Mouse (Mus musculus) hindbrain, embryonic 16.5 days (tissue): ENCODE data around the gene Gm10382. TPM values are rescaled to one million over a fixed set of nuclear protein-coding genes. Genes with fewer than 3 reads are reported as not detected.
"Not testable (repeated sequence)": the region's sequence is repeated elsewhere in the genome, so short reads cannot be mapped to it uniquely, and the experiment has no call there.

Experiments used
- ATAC-seq: fragments of 200-750 bp; cut with Nextera tagmentation; 2 replicates; pipeline ENCODE4 v1.8.0; 2017; ENCODE audit warnings: moderate TSS enrichment, moderate library complexity
- H3K27ac ChIP-seq: fragments of 300-500 bp; sonication (generic); 2 replicates; pipeline ENCODE4 v1.5.1; 2014; ENCODE audit warnings: low read depth, mild to moderate bottlenecking, control low read depth, low read length, moderate library complexity
- H3K27me3 ChIP-seq: fragments of 300-500 bp; sonication (generic); replicated peaks from 2 replicates; pipeline ENCODE4 v1.6.1; 2014; ENCODE audit warnings: low read length; ENCODE audit not compliant: control insufficient read depth, insufficient read depth
- H3K36me3 ChIP-seq: fragments of 300-500 bp; sonication (generic); 2 replicates; pipeline ENCODE4 v1.6.1; 2014; ENCODE audit warnings: mild to moderate bottlenecking, low read length, moderate library complexity, mixed read lengths; ENCODE audit not compliant: control insufficient read depth, insufficient read depth
- H3K4me1 ChIP-seq: fragments of 300-500 bp; sonication (generic); 2 replicates; pipeline ENCODE4 v1.6.1; 2014; ENCODE audit warnings: low read depth, low read length; ENCODE audit not compliant: control insufficient read depth, insufficient read depth
- H3K4me2 ChIP-seq: fragments of 300-500 bp; sonication (generic); 2 replicates; pipeline ENCODE4 v1.6.1; 2014; ENCODE audit warnings: mild to moderate bottlenecking, low read length, control low read depth, moderate library complexity
- H3K4me3 ChIP-seq: fragments of 300-500 bp; sonication (generic); 2 replicates; pipeline ENCODE4 v1.5.1; 2014; ENCODE audit warnings: mild to moderate bottlenecking, low read length, control low read depth, moderate library complexity
- H3K9ac ChIP-seq: fragments of 300-500 bp; sonication (generic); 2 replicates; pipeline ENCODE4 v1.6.1; 2014; ENCODE audit warnings: low read depth, mild to moderate bottlenecking, control low read depth, low read length, moderate library complexity
- H3K9me3 ChIP-seq: fragments of 300-500 bp; sonication (generic); 2 replicates; pipeline ENCODE4 v1.6.1; 2014; ENCODE audit warnings: mild to moderate bottlenecking, low read length, moderate library complexity; ENCODE audit not compliant: control insufficient read depth
- WGBS: fragments of 180-500 bp; shearing (Covaris S2); extraction: QIAGEN DNeasy Blood & Tissue Kit; methylation state at CpG from one replicate; pipeline ENCODE4 v1.1.7; 2014; 5-methylcytosine and 5-hydroxymethylcytosine counted together
- polyA plus RNA-seq: library from polyadenylated mRNA; unstranded; fragments of >200 nt; fragmentation: Nextera tagmentation; extraction: Ambion mirVana; gene quantifications from 2 replicates; pipeline ENCODE4 v1.2.1, GENCODE M21; 2015

Gene Gm10382
- polyA plus RNA-seq, 1 experiment from 2014 or later: 0.45 TPM

DNA sequence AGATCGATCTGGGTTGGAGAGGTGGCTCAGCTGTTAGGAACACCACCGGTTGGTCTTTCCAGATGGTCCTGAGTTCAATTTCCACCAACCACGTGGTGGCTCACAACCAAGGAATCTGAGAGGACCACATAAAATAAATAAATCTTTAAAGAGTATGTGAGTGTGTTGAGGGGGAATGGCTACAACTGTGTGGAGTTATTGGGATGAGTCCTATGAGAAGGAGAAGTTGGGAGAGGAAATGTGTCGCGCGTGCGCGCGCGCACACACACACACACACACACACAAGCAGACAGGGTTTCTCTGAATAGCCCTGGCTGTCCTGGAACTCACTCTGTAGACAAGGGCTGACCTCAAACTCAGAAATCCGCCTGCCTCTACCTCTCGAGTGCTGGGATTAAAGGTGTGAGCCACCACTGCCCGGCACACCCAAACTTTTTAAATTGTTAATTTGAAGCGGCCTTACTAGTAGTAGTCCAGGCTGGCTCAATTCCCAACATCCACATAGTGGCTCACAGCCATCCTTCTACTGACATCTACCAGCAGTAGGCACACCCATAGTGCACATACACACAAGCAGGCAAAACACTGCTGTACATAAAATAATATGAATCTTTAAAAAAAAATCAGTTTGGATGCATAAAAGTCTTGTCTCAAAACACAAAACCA, 18.9 kb downstream of the Gm10382 start:
- WGBS: 73% methylated on average over 14 of the region's 14 CpGs
- H3K36me3 ChIP-seq: no peaks in the 10 kb centered on the region
- no peaks in the 10 kb centered on the region for H3K27me3 ChIP-seq
- H3K9me3 ChIP-seq: no peaks in the 10 kb centered on the region
- no peak overlapping the region for H3K27ac ChIP-seq
- H3K4me3 ChIP-seq: no peak overlapping the region
- H3K4me1 ChIP-seq: peaks cover 11% of the 10 kb centered on the region
- no peak overlapping the region for H3K9ac ChIP-seq
- H3K4me2 ChIP-seq: no peak overlapping the region
- no peak for ATAC-seq

DNA sequence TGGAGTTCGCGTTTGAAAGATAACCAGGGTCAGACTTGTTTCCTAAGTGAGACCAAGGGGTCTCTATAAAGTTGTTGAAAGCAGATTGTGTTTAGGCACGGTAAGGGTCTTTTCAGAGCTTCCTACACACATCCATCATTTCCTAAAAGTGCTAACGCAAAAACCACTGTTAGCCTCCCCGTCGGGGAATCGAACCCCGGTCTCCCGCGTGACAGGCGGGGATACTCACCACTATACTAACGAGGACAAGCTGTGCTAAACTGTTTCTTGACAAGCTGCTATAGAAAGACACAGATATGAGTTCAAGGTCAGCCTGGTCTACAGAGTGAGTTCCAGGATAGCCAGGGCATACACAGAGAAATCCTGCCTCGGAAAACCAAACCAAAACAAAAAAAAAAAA, 19.7 kb downstream of the Gm10382 start:
- H3K4me2 ChIP-seq: peak overlapping the region; percentile 34
- ATAC-seq: peak; percentile 70
- peaks cover 5% of the 10 kb centered on the region; the same call in 1 of the 2 replicates for H3K36me3 ChIP-seq
- peaks cover 11% of the 10 kb centered on the region for H3K4me1 ChIP-seq
- no peak overlapping the region for H3K9ac ChIP-seq
- H3K27me3 ChIP-seq: no peaks in the 10 kb centered on the region
- peak overlapping the region; percentile 25 for H3K4me3 ChIP-seq
- under 1% methylated on average over 13 of the region's 13 CpGs for WGBS
- H3K27ac ChIP-seq: peak overlapping the region; percentile 12; the same call in 1 of the 2 replicates
- H3K9me3 ChIP-seq: no peaks in the 10 kb centered on the region

DNA sequence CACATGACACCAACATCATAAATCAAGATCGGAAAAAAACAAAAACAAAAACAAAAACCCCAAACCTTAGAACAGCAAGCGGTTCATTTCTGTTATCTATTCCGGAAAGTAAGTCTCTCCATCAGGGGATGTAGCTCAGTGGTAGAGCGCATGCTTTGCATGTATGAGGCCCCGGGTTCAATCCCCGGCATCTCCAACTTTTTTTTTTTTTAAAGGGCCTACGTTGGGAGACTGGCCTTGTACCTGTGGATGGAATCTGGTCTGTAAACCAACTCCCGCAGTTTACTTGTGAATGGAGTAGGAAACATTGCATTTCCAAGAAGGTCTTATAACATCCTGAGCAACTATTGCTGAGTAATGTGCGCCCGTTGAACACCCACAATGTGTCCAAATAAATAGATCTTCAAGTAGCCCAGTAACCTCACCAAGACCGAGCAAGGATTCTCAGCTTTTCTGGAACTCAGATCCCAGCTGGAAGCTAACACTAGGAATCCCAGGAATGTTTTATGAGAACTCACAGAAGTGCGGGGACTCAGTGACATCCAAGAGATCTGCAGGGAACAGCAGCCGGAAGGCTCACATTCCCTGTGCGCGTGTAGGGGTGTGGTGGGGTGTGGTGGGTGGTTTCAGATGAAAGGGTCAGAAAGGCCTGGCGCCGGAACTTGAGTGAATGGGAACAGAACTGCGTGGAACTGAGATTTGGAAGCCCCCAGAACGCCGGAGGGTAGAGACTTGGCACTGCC, 20.4 kb downstream of the Gm10382 start:
- WGBS: 9% methylated on average over 20 of the region's 20 CpGs
- Histone ChIP-seq H3K27me3 (no peaks in the 10 kb centered on the region), H3K4me3 (peak overlapping the region; percentile 25), H3K9ac (no peak overlapping the region), H3K4me1 (peaks cover 10% of the 10 kb centered on the region), H3K36me3 (peaks cover 10% of the 10 kb centered on the region), H3K27ac (no peak overlapping the region; the same call in 1 of the 2 replicates), H3K4me2 (peak overlapping the region; percentile 42), H3K9me3 (no peaks in the 10 kb centered on the region)
- peak; percentile 34; the same call in 1 of the 2 replicates for ATAC-seq

DNA sequence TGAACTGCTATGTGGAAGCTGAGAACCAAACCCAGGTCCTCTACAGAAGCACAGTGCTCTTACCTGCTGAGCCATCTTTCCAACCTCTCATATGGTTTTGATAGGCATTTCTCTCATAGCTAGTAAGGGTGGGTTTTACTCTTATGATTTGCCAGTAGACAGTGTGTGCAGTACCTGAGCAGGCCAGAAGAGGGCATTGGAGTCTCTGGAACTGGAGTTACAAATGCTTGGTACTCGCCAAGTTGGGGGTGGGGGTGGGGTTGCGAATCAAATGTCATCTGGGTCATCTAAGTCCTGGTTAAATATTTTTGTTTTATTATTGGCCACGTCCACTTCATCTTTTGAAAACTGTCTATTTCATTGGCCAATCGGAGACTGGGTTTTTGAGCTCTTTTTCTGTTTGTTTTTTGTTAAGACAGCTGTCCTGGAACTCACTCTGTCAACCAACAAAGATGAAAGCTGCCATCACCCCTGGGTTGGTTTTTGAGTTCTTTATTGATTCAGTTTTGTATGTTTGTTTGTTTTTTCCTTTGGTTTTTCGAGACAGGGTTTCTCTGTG, 22.9 kb downstream of the Gm10382 start:
- ATAC-seq: no peak
- peaks cover 5% of the 10 kb centered on the region for H3K4me1 ChIP-seq
- no peaks in the 10 kb centered on the region for H3K27me3 ChIP-seq
- H3K36me3 ChIP-seq: peaks cover 34% of the 10 kb centered on the region
- H3K9me3 ChIP-seq: no peaks in the 10 kb centered on the region
- no peak overlapping the region for H3K4me2 ChIP-seq
- 54% methylated on average over 5 of the region's 5 CpGs for WGBS
- no peak overlapping the region for H3K4me3 ChIP-seq
- H3K27ac ChIP-seq: no peak overlapping the region
- H3K9ac ChIP-seq: no peak overlapping the region

DNA sequence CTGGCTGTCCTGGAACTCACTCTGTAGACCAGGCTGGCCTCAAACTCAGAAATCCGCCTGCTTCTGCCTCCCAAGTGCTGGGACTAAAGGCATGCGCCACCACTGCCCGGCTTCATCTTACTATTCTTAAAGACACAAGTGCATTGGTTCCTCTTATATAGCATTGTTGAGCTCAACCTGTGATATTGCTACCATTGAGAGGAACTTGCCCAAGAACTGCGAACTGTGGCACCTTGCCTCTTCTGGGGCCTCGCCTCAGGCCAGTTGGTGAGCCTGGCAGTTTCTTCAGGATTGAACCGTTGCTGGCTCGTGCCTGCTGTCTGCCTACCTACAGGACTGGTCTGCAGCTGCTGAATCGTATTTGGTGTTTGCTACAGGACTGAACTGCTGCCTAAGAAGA, 23.4 kb downstream of the Gm10382 start:
- ATAC-seq, H3K4me1 ChIP-seq, H3K9me3 ChIP-seq, H3K27ac ChIP-seq, H3K4me3 ChIP-seq, H3K9ac ChIP-seq, H3K27me3 ChIP-seq, H3K4me2 ChIP-seq: not testable (repeated sequence)
- 92% methylated on average over 8 of the region's 8 CpGs for WGBS
- H3K36me3 ChIP-seq: peaks cover 39% of the 10 kb centered on the region

DNA sequence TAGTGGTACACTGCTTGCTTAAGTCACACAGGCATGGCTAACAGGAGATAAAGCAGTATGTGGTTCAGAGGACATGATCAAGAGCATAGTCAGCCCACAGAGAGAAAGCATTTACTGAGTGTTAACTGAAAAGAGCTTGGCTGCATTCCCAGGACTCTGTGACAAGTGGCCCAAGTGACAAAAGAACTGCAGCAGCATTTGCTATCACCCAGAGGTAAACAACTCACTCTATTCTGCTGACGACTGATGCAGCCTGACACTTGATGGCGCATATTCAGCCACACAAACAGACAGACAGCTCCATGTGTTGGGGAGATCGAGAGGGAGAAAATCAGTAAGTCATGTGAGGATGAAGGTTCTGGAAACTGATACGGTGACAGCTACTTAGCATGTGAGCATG, 24.6 kb downstream of the Gm10382 start:
- no peak overlapping the region for H3K27ac ChIP-seq
- no peak overlapping the region for H3K4me2 ChIP-seq
- H3K4me1 ChIP-seq: no peaks in the 10 kb centered on the region
- H3K9ac ChIP-seq: no peak overlapping the region
- H3K4me3 ChIP-seq: no peak overlapping the region
- H3K9me3 ChIP-seq: no peaks in the 10 kb centered on the region
- peaks cover 49% of the 10 kb centered on the region for H3K36me3 ChIP-seq
- H3K27me3 ChIP-seq: no peaks in the 10 kb centered on the region
- 71% methylated on average over 4 of the region's 4 CpGs for WGBS
- no peak for ATAC-seq

DNA sequence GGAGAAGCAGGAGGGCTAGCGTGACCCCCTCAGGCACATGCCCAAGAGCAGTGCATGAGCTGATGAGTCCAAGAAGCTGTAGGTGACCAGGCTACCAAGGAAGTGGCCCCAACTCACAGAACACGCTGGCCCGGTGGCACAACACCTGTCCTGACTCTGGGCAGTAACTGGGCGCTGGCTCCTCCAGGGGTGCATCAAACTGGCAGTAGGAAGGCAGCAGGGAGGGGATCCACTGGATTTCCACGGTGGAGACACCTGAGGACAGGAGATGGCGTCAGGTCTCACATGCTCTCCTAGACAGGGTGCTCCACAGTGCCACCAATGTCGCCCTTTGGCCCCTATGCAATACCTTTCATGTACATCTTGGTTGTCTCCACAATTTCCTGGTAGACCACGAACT, 27.1 kb downstream of the Gm10382 start:
- 97% methylated on average over 8 of the region's 8 CpGs for WGBS
- no peak for ATAC-seq
- H3K36me3 ChIP-seq: peaks cover 62% of the 10 kb centered on the region

DNA sequence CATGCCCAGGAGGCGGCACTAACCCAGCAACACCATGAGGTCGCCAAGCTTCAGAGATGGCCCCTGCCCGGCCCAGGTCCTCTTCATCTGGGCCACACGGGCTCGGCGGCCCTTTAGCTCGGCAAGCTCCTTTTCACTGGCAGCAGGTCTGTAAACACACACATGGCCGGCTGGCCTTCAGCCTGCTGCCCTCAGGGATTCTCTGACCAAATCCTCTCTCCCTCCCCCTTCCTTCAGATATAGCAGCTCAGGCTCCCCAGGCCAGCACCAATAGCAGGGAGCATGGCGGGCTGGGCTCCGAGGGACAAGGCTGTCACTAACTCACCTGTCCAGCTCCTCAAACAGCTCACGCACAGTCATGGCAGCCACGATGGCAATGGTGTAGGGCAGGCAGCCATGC, 29.5 kb downstream of the Gm10382 start:
- 92% methylated on average over 12 of the region's 12 CpGs for WGBS
- no peaks in the 10 kb centered on the region for H3K9me3 ChIP-seq
- H3K9ac ChIP-seq: no peak overlapping the region
- no peaks in the 10 kb centered on the region for H3K4me1 ChIP-seq
- H3K27me3 ChIP-seq: no peaks in the 10 kb centered on the region
- no peak overlapping the region for H3K4me3 ChIP-seq
- H3K36me3 ChIP-seq: peaks cover 81% of the 10 kb centered on the region
- H3K4me2 ChIP-seq: no peak overlapping the region
- no peak overlapping the region for H3K27ac ChIP-seq
- ATAC-seq: 0 out of 2 replicates have a peak, but pooled peaks have one; percentile 19

More for the DNA sequence above, 27.1 kb downstream of the Gm10382 start:
- H3K9ac ChIP-seq: no peak overlapping the region
- no peaks in the 10 kb centered on the region for H3K9me3 ChIP-seq
- H3K4me2 ChIP-seq: no peak overlapping the region
- H3K4me3 ChIP-seq: no peak overlapping the region
- H3K4me1 ChIP-seq: no peaks in the 10 kb centered on the region
- no peak overlapping the region for H3K27ac ChIP-seq
- H3K27me3 ChIP-seq: no peaks in the 10 kb centered on the region

DNA sequence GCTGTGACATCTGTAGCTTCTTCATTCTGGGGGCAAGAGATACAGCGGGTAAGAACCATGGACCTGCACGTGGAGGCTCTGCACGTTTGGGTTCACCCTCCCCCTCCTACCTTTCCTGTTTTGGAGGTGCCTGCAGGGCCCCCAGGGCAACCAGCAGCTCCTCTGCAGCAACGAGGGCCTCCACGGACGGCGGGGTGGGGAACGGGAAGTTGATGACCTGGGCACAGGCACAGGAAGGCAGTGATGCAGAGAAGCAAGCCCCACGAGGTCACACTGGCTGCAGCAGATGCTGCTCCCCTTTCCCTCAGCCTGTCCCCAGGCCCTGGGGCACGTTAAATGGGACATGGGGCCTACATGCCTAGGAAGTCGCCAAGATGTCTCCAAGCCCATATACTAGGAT, 30.0 kb downstream of the Gm10382 start:
- H3K9ac ChIP-seq: no peak overlapping the region
- H3K36me3 ChIP-seq: peaks cover 79% of the 10 kb centered on the region
- no peak overlapping the region for H3K4me3 ChIP-seq
- 81% methylated on average over 11 of the region's 11 CpGs for WGBS
- no peaks in the 10 kb centered on the region for H3K4me1 ChIP-seq
- H3K4me2 ChIP-seq: no peak overlapping the region
- ATAC-seq: no peak
- no peaks in the 10 kb centered on the region for H3K9me3 ChIP-seq
- no peaks in the 10 kb centered on the region for H3K27me3 ChIP-seq
- H3K27ac ChIP-seq: no peak overlapping the region
